Mouse (Mus musculus): ENCODE results near the gene Ulk3. TPM values are rescaled to one million over a fixed set of nuclear protein-coding genes. Genes with fewer than 3 reads are reported as not detected.
A peak's percentile ranks its signal among the peaks of the same experiment; 100 is the strongest.

Ulk3 gene
- total and polyA plus RNA-seq, 3 experiments = 2.6 to 11.4 (median 10.0) TPM

GRCm38 (mm10) chr9:57566846-57567245 is 22.4 kb upstream of the Ulk3 start:
- Histone ChIP-seq H3K9me3 (replicated peaks; ENCODE audit: low read length) (no peaks in the 10 kb centered on the region), H3K27ac (ENCODE audit: insufficient read depth, low read depth) (no peak overlapping the region), H3K4me2 (ENCODE audit: insufficient read depth, low read depth, poor library complexity, severe bottlenecking) (no peak overlapping the region), H3K9ac (ENCODE audit: insufficient read depth, low read depth) (no peak overlapping the region), H3K36me3 (replicated peaks in 1 of 2; ENCODE audit: control insufficient read depth in 1 of 2, insufficient read depth in 1 of 2, low read length in 1 of 2) (peaks cover 41 to 64% of the 10 kb centered on the region in 2 experiments), H3K79me2 (replicated peaks; ENCODE audit: control insufficient read depth, extremely low read depth, insufficient read depth, poor library complexity, severe bottlenecking) (peaks cover 59% of the 10 kb centered on the region), H3K4me3 (replicated peaks in 1 of 3; ENCODE audit: low read depth in 2 of 3, low read length in 2 of 3, poor library complexity in 1 of 3) (no peak overlapping the region), H3K27me3 (replicated peaks) (no peaks in the 10 kb centered on the region), H3K4me1 (ENCODE audit: control insufficient read depth in 1 of 2, insufficient read depth in 2 of 2) (peaks cover 15 to 47% of the 10 kb centered on the region in 2 experiments)
- in situ Hi-C loops (cut with MboI; ENCODE audit: low pct_ligation_motif_present, low pct_unique_long_range_greater_than_20kb, low sequenced_read_pairs) = no loop called here
- peak; percentile 38 for DNase-seq (ENCODE audit: extremely low read depth)
- TF ChIP-seq RAD21 (IDR thresholded peaks at IDR 0.05; ENCODE audit: low read depth, low read length) (peak; percentile 5; the same call in 1 of the 2 replicates), CTCF (conservative IDR thresholded peaks at IDR 0.05 in 1 of 2, IDR thresholded peaks at IDR 0.05 in 1 of 2; ENCODE audit: low read depth in 2 of 2, low read length in 2 of 2) (peak; percentile 28 to 76; a peak in 2 of 4 replicates), JUND (conservative IDR thresholded peaks at IDR 0.05; ENCODE audit: low read depth, low read length) (no peak), IRF4 (IDR thresholded peaks at IDR 0.05; ENCODE audit: low read depth, low read length) (0 out of 2 replicates have a peak, but pooled peaks have one; percentile 6), SMC3 (IDR thresholded peaks at IDR 0.05; ENCODE audit: low read depth, low read length) (peak; percentile 33; the same call in 1 of the 2 replicates)
- dilution Hi-C loops (cut with MboI; ENCODE audit: extremely low pct_ligation_motif_present, extremely low pct_unique_long_range_greater_than_20kb, low sequenced_read_pairs) = no loop called here

GRCm38 (mm10) chr9:57568500-57568899 is 20.8 kb upstream of the Ulk3 start:
- peaks cover 43% of the 10 kb centered on the region for H3K79me2 ChIP-seq (replicated peaks; ENCODE audit: control insufficient read depth, extremely low read depth, insufficient read depth, poor library complexity, severe bottlenecking)
- H3K4me3 ChIP-seq (replicated peaks in 1 of 3; ENCODE audit: low read depth in 2 of 3, low read length in 2 of 3, poor library complexity in 1 of 3) = no peak overlapping the region
- no peak overlapping the region for H3K27ac ChIP-seq (ENCODE audit: insufficient read depth, low read depth)
- peaks cover 49 to 77% of the 10 kb centered on the region in 2 experiments for H3K36me3 ChIP-seq (replicated peaks in 1 of 2; ENCODE audit: control insufficient read depth in 1 of 2, insufficient read depth in 1 of 2, low read length in 1 of 2)
- no peaks in the 10 kb centered on the region for H3K27me3 ChIP-seq (replicated peaks)
- in situ Hi-C loops (cut with MboI; ENCODE audit: low pct_ligation_motif_present, low pct_unique_long_range_greater_than_20kb, low sequenced_read_pairs) = no loop called here
- H3K9me3 ChIP-seq (replicated peaks; ENCODE audit: low read length) = no peaks in the 10 kb centered on the region
- TF ChIP-seq EP300 (IDR thresholded peaks at IDR 0.05; ENCODE audit: low read length) = no peak
- no peak for TF ChIP-seq SIN3A (IDR thresholded peaks at IDR 0.05; ENCODE audit: low read length)
- no peak for TF ChIP-seq POLR2AphosphoS2 (IDR thresholded peaks at IDR 0.05; ENCODE audit: low read depth, low read length)
- TF ChIP-seq CHD1 (IDR thresholded peaks at IDR 0.05; ENCODE audit: low read depth, low read length) = no peak
- TF ChIP-seq MYC (IDR thresholded peaks at IDR 0.05; ENCODE audit: low read depth, low read length) = no peak
- TF ChIP-seq E2F4 (IDR thresholded peaks at IDR 0.05; ENCODE audit: insufficient replicate concordance, low read depth, low read length) = no peak
- TF ChIP-seq NRF1 (IDR thresholded peaks at IDR 0.05; ENCODE audit: low read depth, low read length) = no peak
- no peak for TF ChIP-seq HCFC1 (IDR thresholded peaks at IDR 0.05; ENCODE audit: low read depth, low read length)
- dilution Hi-C loops (cut with MboI; ENCODE audit: extremely low pct_ligation_motif_present, extremely low pct_unique_long_range_greater_than_20kb, low sequenced_read_pairs) = no loop called here
- peaks cover 11 to 34% of the 10 kb centered on the region in 2 experiments for H3K4me1 ChIP-seq (ENCODE audit: control insufficient read depth in 1 of 2, insufficient read depth in 2 of 2)
- no peak overlapping the region for H3K9ac ChIP-seq (ENCODE audit: insufficient read depth, low read depth)
- H3K4me2 ChIP-seq (ENCODE audit: insufficient read depth, low read depth, poor library complexity, severe bottlenecking) = no peak overlapping the region
- DNase-seq (ENCODE audit: extremely low read depth) = no peak

GRCm38 (mm10) chr9:57574397-57574796 is 14.9 kb upstream of the Ulk3 start:
- dilution Hi-C loops (cut with MboI; ENCODE audit: extremely low pct_ligation_motif_present, extremely low pct_unique_long_range_greater_than_20kb, low sequenced_read_pairs) = no loop called here
- Histone ChIP-seq H3K36me3 (replicated peaks in 1 of 2; ENCODE audit: control insufficient read depth in 1 of 2, insufficient read depth in 1 of 2, low read length in 1 of 2) (peaks cover 61 to 84% of the 10 kb centered on the region in 2 experiments), H3K27me3 (replicated peaks) (no peaks in the 10 kb centered on the region), H3K4me3 (replicated peaks in 1 of 3; ENCODE audit: low read depth in 2 of 3, low read length in 2 of 3, poor library complexity in 1 of 3) (no peak overlapping the region), H3K27ac (ENCODE audit: insufficient read depth, low read depth) (no peak overlapping the region), H3K4me1 (ENCODE audit: control insufficient read depth in 1 of 2, insufficient read depth in 2 of 2) (peaks cover 0 to 7% of the 10 kb centered on the region in 2 experiments; a peak in 1 of 4 replicates), H3K79me2 (replicated peaks; ENCODE audit: control insufficient read depth, extremely low read depth, insufficient read depth, poor library complexity, severe bottlenecking) (no peaks in the 10 kb centered on the region; the same call in 1 of the 2 replicates), H3K9me3 (replicated peaks; ENCODE audit: low read length) (no peaks in the 10 kb centered on the region), H3K4me2 (ENCODE audit: insufficient read depth, low read depth, poor library complexity, severe bottlenecking) (no peak overlapping the region), H3K9ac (ENCODE audit: insufficient read depth, low read depth) (no peak overlapping the region)
- in situ Hi-C loops (cut with MboI; ENCODE audit: low pct_ligation_motif_present, low pct_unique_long_range_greater_than_20kb, low sequenced_read_pairs) = no loop called here
- DNase-seq (ENCODE audit: extremely low read depth) = no peak
- TF ChIP-seq POLR2A (IDR thresholded peaks at IDR 0.05; ENCODE audit: low read depth, low read length) = no peak
- TF ChIP-seq IRF4 (IDR thresholded peaks at IDR 0.05; ENCODE audit: low read depth, low read length) = no peak
- no peak for TF ChIP-seq MAFK (IDR thresholded peaks at IDR 0.05; ENCODE audit: insufficient replicate concordance, low read length)
- TF ChIP-seq BHLHE40 (IDR thresholded peaks at IDR 0.05; ENCODE audit: low read depth, low read length) = no peak
- no peak for TF ChIP-seq MEF2A (IDR thresholded peaks at IDR 0.05; ENCODE audit: borderline replicate concordance, low read depth, low read length)
- TF ChIP-seq CHD1 (IDR thresholded peaks at IDR 0.05; ENCODE audit: low read depth, low read length) = no peak

Data from CH12.LX (cell line).